Comparison of ENCODE assay signal across 14 mouse cellular contexts in the genomic region with DNA sequence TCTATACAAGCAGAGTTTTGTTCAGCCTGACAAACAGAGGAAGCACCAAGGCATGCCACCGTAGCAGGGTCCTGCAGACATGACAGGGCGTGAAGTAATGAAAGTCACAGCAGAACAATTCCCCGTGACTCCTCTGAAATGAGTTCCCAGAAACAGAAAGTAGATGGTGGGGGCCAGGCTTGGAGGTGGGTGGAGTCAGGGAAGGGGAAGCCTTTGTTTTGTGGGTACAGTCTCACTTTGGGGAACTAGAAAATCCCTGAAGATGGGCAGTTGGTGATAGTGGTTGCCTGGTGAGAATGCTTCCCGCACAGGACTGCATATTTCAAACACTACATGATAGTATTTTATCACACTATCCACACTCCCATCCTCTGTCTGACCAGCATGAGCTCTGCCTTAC.
A peak's percentile ranks its signal among the peaks of the same experiment; 100 is the strongest.
DNase-seq lines count a peak whose midpoint lies in the region; ATAC-seq and TF ChIP-seq lines count a peak whose summit lies in the region.
"Had no signal": no experiment of that assay in that cellular context is flagged by ENCODE, and none has a peak within 500 bp of the region (broad histone marks: within the 10 kb centered on the region; RNA-seq: fewer than 3 reads in every experiment).

No protein-coding gene starts in this region.

- H3K4me1 ChIP-seq in hindbrain, embryonic 12.5 days: peaks cover 43% of the 10 kb centered on the region
- peaks cover 27% of the 10 kb centered on the region for H3K4me1 ChIP-seq in hindbrain, embryonic 14.5 days (replicated peaks; ENCODE audit: control insufficient read depth, insufficient read depth, low read length)
- peaks cover 17% of the 10 kb centered on the region; the same call in 1 of the 2 replicates for H3K4me1 ChIP-seq in spleen, adult 2 months (ENCODE audit: control insufficient read depth, insufficient read depth, insufficient read length)
- H3K4me1 ChIP-seq in neural tube, embryonic 15.5 days: peaks cover 34% of the 10 kb centered on the region
- peaks cover 19% of the 10 kb centered on the region for H3K4me1 ChIP-seq in intestine, embryonic 15.5 days (replicated peaks)

- DNase-seq in hindbrain, embryonic 14.5 days (ENCODE audit: low spot score): no peak
- DNase-seq in spleen, adult 2 months (ENCODE audit: low read depth in 1 of 2, low spot score in 2 of 2): peak in 1 of 2 experiments; percentile 24
- no peak for DNase-seq in spleen, adult 12 weeks (ENCODE audit: low spot score)
- no peak for DNase-seq in layer of hippocampus, adult 9-10 months (ENCODE audit: low spot score)
- DNase-seq: adrenal gland, postnatal 10 days; cerebellum, adult 2 months; gastrocnemius, postnatal 14 days had no signal

- no peak for ATAC-seq in hindbrain, embryonic 12.5 days (ENCODE audit: low FRiP score)
- no peak for ATAC-seq in hindbrain, embryonic 14.5 days (ENCODE audit: low FRiP score)
- ATAC-seq in granulocyte monocyte progenitor cell, adult 5-6 weeks (replicated peaks; ENCODE audit: poor library complexity, severe bottlenecking): peak; percentile 81
- ATAC-seq in neural tube, embryonic 15.5 days (ENCODE audit: low FRiP score): no peak
- no peak for ATAC-seq in intestine, embryonic 15.5 days

- H3K4me2 ChIP-seq in hindbrain, embryonic 12.5 days (replicated peaks): no peak overlapping the region
- H3K4me2 ChIP-seq in hindbrain, embryonic 14.5 days (replicated peaks): no peak overlapping the region
- no peak overlapping the region for H3K4me2 ChIP-seq in neural tube, embryonic 15.5 days
- no peak overlapping the region for H3K4me2 ChIP-seq in intestine, embryonic 15.5 days (replicated peaks)
- H3K4me2 ChIP-seq: neural tube, embryonic 12.5 days had no signal

- no peak for TF ChIP-seq POLR2A in spleen, adult 2 months (IDR thresholded peaks at IDR 0.05; ENCODE audit: low read depth, low read length)

- no peak overlapping the region for H3K4me3 ChIP-seq in hindbrain, embryonic 12.5 days
- H3K4me3 ChIP-seq in hindbrain, embryonic 14.5 days (replicated peaks; ENCODE audit: low read length): no peak overlapping the region
- H3K4me3 ChIP-seq in spleen, adult 2 months (ENCODE audit: extremely low read depth, insufficient read depth, insufficient read length): no peak overlapping the region
- H3K4me3 ChIP-seq in neural tube, embryonic 15.5 days (replicated peaks): no peak overlapping the region
- H3K4me3 ChIP-seq in intestine, embryonic 15.5 days (replicated peaks): no peak overlapping the region
- H3K4me3 ChIP-seq: embryonic facial prominence, embryonic 15.5 days; neural tube, embryonic 12.5 days had no signal

- no peaks in the 10 kb centered on the region for H3K36me3 ChIP-seq in hindbrain, embryonic 12.5 days
- no peaks in the 10 kb centered on the region for H3K36me3 ChIP-seq in hindbrain, embryonic 14.5 days (replicated peaks; ENCODE audit: control insufficient read depth, insufficient read depth)
- no peaks in the 10 kb centered on the region for H3K36me3 ChIP-seq in spleen, adult 2 months (ENCODE audit: control insufficient read depth, insufficient read depth, low read length)
- H3K36me3 ChIP-seq in neural tube, embryonic 15.5 days: no peaks in the 10 kb centered on the region
- H3K36me3 ChIP-seq in intestine, embryonic 15.5 days: no peaks in the 10 kb centered on the region
- H3K36me3 ChIP-seq: embryonic facial prominence, embryonic 15.5 days; G1E; neural tube, embryonic 12.5 days had no signal

- H3K27ac ChIP-seq in hindbrain, embryonic 12.5 days: peak overlapping the region; percentile 18; the same call in 1 of the 2 replicates
- H3K27ac ChIP-seq in hindbrain, embryonic 14.5 days: no peak overlapping the region
- peak overlapping the region; percentile 41; the same call in 1 of the 2 replicates for H3K27ac ChIP-seq in spleen, adult 2 months (ENCODE audit: insufficient read depth, low read length)
- peak overlapping the region; percentile 42; the same call in 1 of the 2 replicates for H3K27ac ChIP-seq in neural tube, embryonic 15.5 days (replicated peaks)
- H3K27ac ChIP-seq in intestine, embryonic 15.5 days: no peak overlapping the region
- H3K27ac ChIP-seq: embryonic facial prominence, embryonic 15.5 days had no signal

- WGBS in hindbrain, embryonic 12.5 days: 59% methylated on average over 4 of the region's 4 CpGs
- 66% methylated on average over 4 of the region's 4 CpGs for WGBS in hindbrain, embryonic 14.5 days
- 15% methylated on average over 4 of the region's 4 CpGs for WGBS in spleen, adult 2 months
- 57% methylated on average over 4 of the region's 4 CpGs for WGBS in neural tube, embryonic 15.5 days
- WGBS in intestine, embryonic 15.5 days: 84% methylated on average over 4 of the region's 4 CpGs

- TF ChIP-seq CTCF in spleen, adult 2 months (IDR thresholded peaks at IDR 0.05; ENCODE audit: extremely low read depth, insufficient read depth, insufficient read length, insufficient replicate concordance): no peak

- no peak overlapping the region for H3K9ac ChIP-seq in hindbrain, embryonic 12.5 days
- no peak overlapping the region for H3K9ac ChIP-seq in hindbrain, embryonic 14.5 days
- H3K9ac ChIP-seq in neural tube, embryonic 15.5 days (replicated peaks): no peak overlapping the region
- no peak overlapping the region for H3K9ac ChIP-seq in intestine, embryonic 15.5 days
- H3K9ac ChIP-seq: embryonic facial prominence, embryonic 15.5 days; neural tube, embryonic 12.5 days had no signal

- no peaks in the 10 kb centered on the region for H3K9me3 ChIP-seq in hindbrain, embryonic 12.5 days (replicated peaks)
- H3K9me3 ChIP-seq in hindbrain, embryonic 14.5 days (ENCODE audit: control insufficient read depth, low read length): no peaks in the 10 kb centered on the region
- H3K9me3 ChIP-seq in neural tube, embryonic 15.5 days (replicated peaks): no peaks in the 10 kb centered on the region
- no peaks in the 10 kb centered on the region for H3K9me3 ChIP-seq in intestine, embryonic 15.5 days
- H3K9me3 ChIP-seq: embryonic facial prominence, embryonic 15.5 days; neural tube, embryonic 12.5 days had no signal

- H3K27me3 ChIP-seq in hindbrain, embryonic 12.5 days: no peaks in the 10 kb centered on the region
- no peaks in the 10 kb centered on the region for H3K27me3 ChIP-seq in hindbrain, embryonic 14.5 days (ENCODE audit: control insufficient read depth, insufficient read depth, low read length)
- H3K27me3 ChIP-seq in spleen, adult 2 months (ENCODE audit: control insufficient read depth, insufficient read depth, low read length): no peaks in the 10 kb centered on the region
- no peaks in the 10 kb centered on the region for H3K27me3 ChIP-seq in neural tube, embryonic 15.5 days (replicated peaks)
- H3K27me3 ChIP-seq in intestine, embryonic 15.5 days (replicated peaks): no peaks in the 10 kb centered on the region
- H3K27me3 ChIP-seq: embryonic facial prominence, embryonic 15.5 days; neural tube, embryonic 12.5 days had no signal

Comparison
In these comparisons a context has a peak if more than half of its experiments do, and no peak if none do; other contexts are left out.
1. H3K27ac ChIP-seq: peak in hindbrain, embryonic 12.5 days (single experiment), spleen, adult 2 months (single experiment) and neural tube, embryonic 15.5 days (single experiment); none in hindbrain, embryonic 14.5 days (single experiment) and intestine, embryonic 15.5 days (single experiment).